Mouse (Mus musculus) T-helper 17 cell (primary cell): ENCODE measurements around the gene H1fnt.

Experiments used
- in situ Hi-C, 2 experiments: fragments of 300-600 bp; cut with MboI, MseI; formaldehyde crosslinking; loops; 1 replicate in 1 of 2; 2 replicates in 1 of 2; pipeline ENCODE4 v1.15.1; 2025; ENCODE audit warnings: high pct_unique_total_duplicates in 2 of 2

H1fnt gene

DNA sequence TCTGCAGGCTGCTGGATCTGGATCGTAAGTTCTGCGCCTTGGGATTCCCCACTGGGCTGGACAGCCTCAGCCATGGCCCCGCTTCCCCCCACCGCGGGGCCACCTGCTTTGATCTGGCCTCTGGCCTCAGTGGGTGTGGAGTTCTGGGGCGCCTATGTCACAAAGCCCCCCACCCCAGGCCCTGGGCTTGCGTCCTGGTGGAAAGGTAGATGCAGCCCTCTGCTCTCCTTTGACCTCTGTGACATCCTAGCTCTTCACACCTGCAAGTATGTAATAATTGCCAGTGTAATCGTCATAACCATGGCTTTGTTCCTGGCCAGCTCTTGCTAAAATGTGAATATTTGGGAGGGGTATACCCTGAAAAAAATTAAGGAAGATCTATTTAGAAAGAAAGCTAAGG lies at the start of gene H1fnt:
Gene H1fnt, minus strand, starts transcription at position 101 of the 400 bp plus-strand sequence.
- in situ Hi-C loops: no loop called here

GRCm38 (mm10) chr15:98295628-98296551 lies 38.8 kb upstream of the H1fnt start, which contains the start of gene Zfp641:
TSS of gene Zfp641 (minus strand) at chr15:98296161.
- in situ Hi-C loops: loop anchor here in 1 of 2 experiments (5.0 kb wide), 1 partner anchor 81 kb away; no protein-coding TSS in a partner anchor

GRCm38 (mm10) chr15:98293651-98294050 lies 36.6 kb upstream of the H1fnt start:
- in situ Hi-C loops: no loop called here

- in situ Hi-C loops: no loop called here
These were observed 31.5 kb upstream of the H1fnt start for GRCm38 (mm10) chr15:98288566-98288965.

DNA sequence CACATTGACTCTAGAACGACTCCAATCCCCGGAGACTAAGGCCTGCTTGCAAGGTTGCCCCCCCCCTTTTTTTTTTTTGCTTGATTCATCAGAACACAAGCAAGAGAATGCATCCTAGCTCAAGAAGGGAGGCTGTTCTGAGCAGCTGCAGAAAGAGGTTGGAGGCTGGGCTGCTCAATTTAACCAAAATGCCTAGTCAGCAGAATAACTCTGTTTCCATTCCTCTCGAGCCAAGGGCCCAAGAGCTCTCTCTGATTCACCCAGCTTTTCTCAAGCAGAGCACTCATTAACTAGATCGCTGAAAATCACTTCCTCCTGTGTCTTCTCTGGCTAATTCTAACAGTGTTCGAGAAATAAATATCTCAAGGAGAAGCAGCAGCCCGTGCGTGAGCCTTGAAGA lies 29.3 kb upstream of the H1fnt start:
- in situ Hi-C loops: no loop called here

DNA sequence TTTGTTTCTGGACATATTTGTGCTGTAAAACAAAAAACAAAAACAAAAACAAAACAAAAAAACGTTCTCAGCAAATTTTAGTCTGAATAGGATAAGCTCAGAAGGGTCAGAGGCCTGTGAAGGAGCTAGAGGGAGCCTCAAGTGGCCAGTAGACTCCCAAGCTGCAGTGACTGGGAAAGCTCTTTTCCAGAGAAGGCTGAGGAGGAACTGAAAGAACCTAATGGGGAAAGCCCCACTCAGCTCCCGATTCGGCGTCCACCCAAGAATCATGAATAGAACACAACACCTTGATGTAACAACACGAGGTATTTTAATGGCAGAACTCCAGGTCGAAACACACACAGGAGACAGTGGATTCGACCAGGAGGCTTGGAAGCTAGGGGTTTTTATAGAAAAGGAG lies 683 bp upstream of the H1fnt start:
- in situ Hi-C loops: no loop called here

GRCm38 (mm10) chr15:98256271-98256670 lies 822 bp downstream of the H1fnt start:
- in situ Hi-C loops: no loop called here

DNA sequence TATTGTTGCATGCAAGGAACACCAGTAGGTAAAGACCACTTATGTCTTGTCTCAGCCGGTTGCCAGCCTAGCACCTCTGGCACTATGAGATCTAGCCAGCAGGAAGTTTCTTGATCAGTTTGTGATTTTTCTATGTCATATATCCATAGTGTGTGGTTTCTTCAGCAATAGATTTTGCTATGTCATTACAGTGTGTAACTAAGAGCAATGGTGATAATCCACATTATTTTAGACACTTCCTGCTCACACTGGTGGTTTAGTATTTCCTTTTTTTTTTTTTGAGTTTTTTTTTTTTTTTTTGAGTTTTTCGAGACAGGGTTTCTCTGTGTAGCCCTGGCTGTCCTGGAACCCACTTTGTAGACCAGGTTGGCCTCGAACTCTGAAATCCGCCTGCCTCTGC lies 21.7 kb downstream of the H1fnt start:
- in situ Hi-C loops: no loop called here

- in situ Hi-C loops: no loop called here
These were observed 22.7 kb downstream of the H1fnt start, which contains the start of gene Olfr286 for GRCm38 (mm10) chr15:98234350-98234749. TSS of gene Olfr286 (minus strand) at chr15:98234450.

GRCm38 (mm10) chr15:98226096-98226495 lies 31.0 kb downstream of the H1fnt start:
- in situ Hi-C loops: no loop called here

GRCm38 (mm10) chr15:98225610-98226009 lies 31.5 kb downstream of the H1fnt start:
- in situ Hi-C loops: no loop called here

DNA sequence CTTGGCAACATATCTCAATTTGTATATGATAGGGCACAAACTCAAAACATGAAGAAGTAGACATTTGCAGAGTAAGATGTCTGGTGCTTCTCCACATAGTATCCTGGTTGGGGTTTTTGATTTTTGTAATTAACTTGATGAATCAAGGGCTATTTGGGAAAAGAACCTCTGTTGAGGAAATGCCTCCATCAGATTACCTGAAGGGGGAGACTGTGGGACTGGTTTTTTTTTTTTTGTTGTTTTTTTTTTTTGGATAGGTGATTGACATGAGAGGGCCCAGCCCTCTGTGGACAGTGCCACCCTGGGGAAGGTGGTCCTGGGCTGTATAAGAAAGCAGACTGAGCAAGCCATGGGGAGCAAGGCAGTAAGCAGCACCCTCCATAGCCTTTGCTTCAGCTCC lies 34.7 kb downstream of the H1fnt start:
- in situ Hi-C loops: loop anchor here in 1 of 2 experiments (25.0 kb wide), 1 partner anchor 1290 kb away; no protein-coding TSS in a partner anchor

- in situ Hi-C loops: loop anchor here in 1 of 2 experiments (25.0 kb wide), 1 partner anchor 1291 kb away; no protein-coding TSS in a partner anchor
These were observed 36.2 kb downstream of the H1fnt start, which contains the start of the genes Gm44579 and Olfr287 for GRCm38 (mm10) chr15:98220877-98221276. TSS of gene Gm44579 (minus strand) at chr15:98220977. TSS of gene Olfr287 (minus strand) at chr15:98221056.

DNA sequence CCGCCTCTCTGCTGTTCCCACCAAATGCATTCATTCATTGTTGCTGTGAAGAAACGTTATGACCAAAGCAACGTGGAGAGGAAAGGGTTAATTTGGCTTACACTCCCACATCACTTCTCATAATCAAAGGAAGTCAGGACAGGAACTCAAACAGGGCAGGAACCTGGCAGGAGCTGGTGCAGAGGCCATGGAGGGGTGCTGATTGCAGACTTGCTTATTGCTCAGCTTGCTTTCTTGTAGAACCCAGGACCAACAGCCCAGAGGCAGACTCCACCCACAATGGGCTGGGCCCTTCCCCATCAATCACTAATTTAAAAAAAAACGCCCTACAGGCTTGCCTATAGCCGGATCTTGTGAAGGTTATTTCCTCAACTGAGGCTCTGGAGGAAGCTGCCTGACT lies 43.0 kb downstream of the H1fnt start:
- in situ Hi-C loops: loop anchor here in 1 of 2 experiments (25.0 kb wide), 1 partner anchor 1298 kb away; no protein-coding TSS in a partner anchor

DNA sequence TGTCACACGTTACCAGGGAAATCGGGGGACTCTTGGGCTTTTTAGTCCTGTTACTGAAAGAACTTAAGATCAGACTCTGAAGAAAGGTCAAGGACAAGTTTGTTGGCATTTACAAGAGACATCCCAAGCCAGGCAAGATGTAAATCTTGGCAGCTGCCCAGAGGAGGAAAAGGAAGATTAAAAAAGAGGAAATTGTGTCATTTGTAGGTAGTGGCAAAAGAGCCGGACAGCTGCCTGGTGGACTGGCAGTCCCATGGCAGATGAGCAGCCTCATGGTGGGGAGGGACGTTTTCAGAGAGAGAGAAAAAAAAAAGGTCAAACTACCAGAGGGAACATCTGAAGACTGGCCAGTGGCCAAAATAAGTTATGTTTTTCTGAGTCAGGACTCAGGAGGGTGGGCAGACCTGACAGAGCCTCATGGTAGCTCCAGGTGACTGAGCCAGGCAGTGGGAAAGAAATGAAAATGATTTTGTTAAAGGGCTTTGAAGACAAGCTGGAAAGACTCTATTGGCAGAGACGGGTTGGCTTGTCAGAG lies 43.7 kb downstream of the H1fnt start:
- in situ Hi-C loops: loop anchor here in 1 of 2 experiments (25.0 kb wide), 1 partner anchor 1299 kb away; no protein-coding TSS in a partner anchor

DNA sequence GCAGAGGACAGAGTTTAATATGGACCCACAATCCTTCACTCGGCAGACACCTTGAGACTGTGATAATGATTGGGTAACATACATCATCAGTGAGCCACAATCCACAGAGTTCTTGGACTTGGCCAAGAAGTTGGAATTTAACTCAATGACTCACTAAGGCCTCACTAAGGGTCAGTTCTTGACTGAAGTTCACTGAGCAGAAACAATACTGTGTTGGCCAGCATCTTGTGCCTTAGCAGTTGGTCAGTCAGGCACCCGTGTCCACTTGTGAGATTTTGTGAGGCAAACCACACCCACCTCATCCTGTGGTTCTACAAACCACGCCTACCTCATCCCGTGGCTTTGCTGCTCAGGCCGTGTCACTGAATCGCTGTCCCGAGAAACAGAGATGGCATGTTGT lies 47.4 kb downstream of the H1fnt start:
- in situ Hi-C loops: loop anchor here in 1 of 2 experiments (25.0 kb wide), 1 partner anchor 1303 kb away; no protein-coding TSS in a partner anchor
